Mouse (Mus musculus) heart, adult 2 months (tissue): ENCODE measurements around the gene Sfr1.

ENCODE experiments used
- CTCF ChIP-seq: fragments of 200-600 bp; IDR thresholded peaks from 2 replicates; pipeline ENCODE4 v1.8.1; 2022; ENCODE audit warnings: antibody characterized with exemption, mild to moderate bottlenecking, moderate library complexity
- POLR2A ChIP-seq: fragments of 200-500 bp; IDR thresholded peaks from 2 replicates; pipeline ENCODE4 v1.6.1; 2011; ENCODE audit warnings: mild to moderate bottlenecking, low read depth, low read length, control low read depth; ENCODE audit not compliant: insufficient read depth

DNA sequence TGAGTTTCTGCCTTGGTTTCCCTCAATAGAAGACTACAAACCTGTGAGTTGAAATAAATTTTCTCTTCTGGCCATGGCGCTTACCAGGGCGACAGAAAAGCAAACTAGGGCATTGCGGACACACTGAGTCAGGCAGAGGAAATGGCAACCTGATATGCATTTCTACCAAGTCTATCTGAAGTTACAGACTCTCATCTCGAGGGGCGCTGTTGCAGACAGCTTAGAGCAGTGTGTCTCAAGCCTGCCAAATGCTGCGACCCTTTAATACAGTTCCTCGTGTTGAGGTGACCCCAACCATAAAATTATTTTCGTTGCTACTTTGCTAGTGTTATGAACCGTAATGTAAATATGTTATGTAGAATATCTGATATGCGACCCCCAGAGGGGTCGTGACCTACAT lies 49.5 kb downstream of the Sfr1 start:
- no peak for TF ChIP-seq CTCF
- TF ChIP-seq POLR2A: no peak
